Mouse (Mus musculus) lung, embryonic 14.5 days (tissue): ENCODE measurements around the gene Arl5c. TPM values are rescaled to one million over a fixed set of nuclear protein-coding genes. Genes with fewer than 3 reads are reported as not detected.

Source experiments
- ATAC-seq: fragments of 200-750 bp; cut with Nextera tagmentation; 2 replicates; pipeline ENCODE4 v1.8.0; 2017; ENCODE audit warnings: mild to moderate bottlenecking, moderate TSS enrichment, moderate library complexity; ENCODE audit not compliant: insufficient read depth
- DNase-seq: peaks from one replicate; pipeline ENCODE4 v3.0.0-alpha.2; 2015
- H3K27ac ChIP-seq: fragments of 300-500 bp; sonication (generic); 2 replicates; pipeline ENCODE4 v1.5.1; 2014; ENCODE audit warnings: low read depth, mild to moderate bottlenecking, moderate library complexity
- H3K27me3 ChIP-seq: fragments of 300-500 bp; sonication (generic); 2 replicates; pipeline ENCODE4 v1.6.1; 2014; ENCODE audit warnings: low read length, control low read depth; ENCODE audit not compliant: insufficient read depth
- H3K36me3 ChIP-seq: fragments of 300-500 bp; sonication (generic); 2 replicates; pipeline ENCODE4 v1.6.1; 2014; ENCODE audit warnings: control low read depth; ENCODE audit not compliant: insufficient read depth
- H3K4me1 ChIP-seq: fragments of 300-500 bp; sonication (generic); 2 replicates; pipeline ENCODE4 v1.6.1; 2014; ENCODE audit warnings: antibody characterized with exemption, control low read depth; ENCODE audit not compliant: insufficient read depth
- H3K4me2 ChIP-seq: fragments of 300-500 bp; sonication (generic); 2 replicates; pipeline ENCODE4 v1.6.1; 2014; ENCODE audit warnings: mild to moderate bottlenecking
- H3K4me3 ChIP-seq: fragments of 300-500 bp; sonication (generic); 2 replicates; pipeline ENCODE4 v1.5.1; 2014; ENCODE audit warnings: low read depth, low read length
- H3K9ac ChIP-seq: fragments of 300-500 bp; sonication (generic); 2 replicates; pipeline ENCODE4 v1.6.1; 2014
- H3K9me3 ChIP-seq: fragments of 300-500 bp; sonication (generic); 2 replicates; pipeline ENCODE4 v1.6.1; 2016; ENCODE audit warnings: low read depth, low read length, control low read depth
- CTCF ChIP-seq: IDR thresholded peaks from 2 replicates; pipeline ENCODE4 v1.5.1; 2016; ENCODE audit warnings: antibody characterized with exemption, low read depth
- WGBS: fragments of 180-500 bp; shearing (Covaris S2); extraction: QIAGEN DNeasy Blood & Tissue Kit; methylation state at CpG from one replicate; pipeline ENCODE4 v1.1.7; 2014; 5-methylcytosine and 5-hydroxymethylcytosine counted together
- polyA plus RNA-seq: library from polyadenylated mRNA; unstranded; fragments of >200 nt; fragmentation: Nextera tagmentation; extraction: Ambion mirVana; gene quantifications from 2 replicates; pipeline ENCODE4 v1.2.1, GENCODE M21; 2014

Arl5c gene
- polyA plus RNA-seq, 1 experiment from 2014 or later, result 11.4 TPM

GRCm38 (mm10) chr11:98001351-98001824 lies 5.4 kb upstream of the Arl5c start:
- DNase-seq (no peak), ATAC-seq (no peak)
- 36% methylated on average over 11 of the region's 11 CpGs for WGBS
- Histone ChIP-seq H3K4me2 (no peak overlapping the region), H3K9me3 (no peaks in the 10 kb centered on the region), H3K4me3 (no peak overlapping the region), H3K4me1 (no peaks in the 10 kb centered on the region), H3K9ac (no peak overlapping the region), H3K36me3 (peaks cover 15% of the 10 kb centered on the region; the same call in 1 of the 2 replicates), H3K27ac (no peak overlapping the region), H3K27me3 (peaks cover 16% of the 10 kb centered on the region; the same call in 1 of the 2 replicates)
- no peak for TF ChIP-seq CTCF

- peaks cover 16% of the 10 kb centered on the region; the same call in 1 of the 2 replicates for H3K27me3 ChIP-seq
- H3K4me3 ChIP-seq, result no peak overlapping the region
- TF ChIP-seq CTCF, result no peak
- H3K4me1 ChIP-seq, result no peaks in the 10 kb centered on the region
- no peaks in the 10 kb centered on the region for H3K9me3 ChIP-seq
- peaks cover 15% of the 10 kb centered on the region; the same call in 1 of the 2 replicates for H3K36me3 ChIP-seq
- 12% methylated on average over 7 of the region's 7 CpGs for WGBS
- ATAC-seq (no peak), DNase-seq (no peak)
- no peak overlapping the region for H3K4me2 ChIP-seq
- H3K9ac ChIP-seq, result no peak overlapping the region
- no peak overlapping the region for H3K27ac ChIP-seq
These were observed 4.6 kb upstream of the Arl5c start for GRCm38 (mm10) chr11:98000378-98001140.

GRCm38 (mm10) chr11:97999748-98000147 lies 3.8 kb upstream of the Arl5c start:
- H3K4me1 ChIP-seq, result 0 out of 2 replicates have a peak, but pooled peaks cover 2% of the 10 kb centered on the region
- no peak for ATAC-seq
- no peak for DNase-seq
- peaks cover 9% of the 10 kb centered on the region; the same call in 1 of the 2 replicates for H3K36me3 ChIP-seq
- WGBS, result 51% methylated on average over 5 of the region's 5 CpGs
- peaks cover 16% of the 10 kb centered on the region; the same call in 1 of the 2 replicates for H3K27me3 ChIP-seq
- no peak overlapping the region for H3K27ac ChIP-seq
- H3K4me3 ChIP-seq, result no peak overlapping the region
- no peak for TF ChIP-seq CTCF
- no peak overlapping the region for H3K9ac ChIP-seq
- H3K4me2 ChIP-seq, result no peak overlapping the region
- no peaks in the 10 kb centered on the region for H3K9me3 ChIP-seq

DNA sequence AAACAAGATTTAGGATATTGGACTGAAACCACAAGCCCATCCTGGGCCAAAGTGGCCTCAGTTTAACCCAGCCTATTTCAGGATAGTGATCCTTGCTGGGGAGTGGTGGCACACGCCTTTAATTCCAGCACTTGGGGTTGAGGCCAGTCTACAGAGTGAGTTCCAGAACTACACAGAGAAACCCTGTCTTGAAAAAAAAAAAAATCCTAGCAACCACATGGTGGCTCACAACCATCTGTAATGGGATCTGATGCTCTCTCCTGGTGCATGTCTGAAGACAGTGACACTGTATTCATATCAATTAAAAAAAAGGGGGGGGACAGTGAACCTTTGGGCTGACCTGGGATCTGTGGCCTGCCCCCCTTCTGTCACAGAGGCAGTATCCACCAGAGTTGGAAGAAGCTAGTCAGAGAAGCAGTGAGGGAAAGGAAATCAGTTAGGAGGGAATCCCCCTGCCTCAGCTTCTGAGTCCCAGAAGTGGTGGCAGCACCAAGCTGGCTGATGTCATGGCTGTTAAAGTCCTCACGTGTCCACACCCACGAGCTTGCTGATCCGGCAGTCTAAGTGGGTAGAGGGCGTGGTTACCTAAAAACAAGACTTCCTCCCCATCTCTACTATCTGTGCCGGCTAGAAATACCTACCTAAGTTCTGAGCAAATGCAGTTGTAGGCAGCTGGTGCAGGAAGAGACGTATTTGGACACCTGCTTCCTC lies 3.1 kb upstream of the Arl5c start:
- H3K27me3 ChIP-seq, result peaks cover 16% of the 10 kb centered on the region; the same call in 1 of the 2 replicates
- H3K4me1 ChIP-seq, result 0 out of 2 replicates have a peak, but pooled peaks cover 9% of the 10 kb centered on the region
- whole genome bisulfite sequencing, result 47% methylated on average over 7 of the region's 7 CpGs
- ATAC-seq (no peak), DNase-seq (no peak)
- H3K9me3 ChIP-seq, result no peaks in the 10 kb centered on the region
- H3K4me2 ChIP-seq, result no peak overlapping the region
- no peak for TF ChIP-seq CTCF
- 0 out of 2 replicates have a peak, but pooled peaks cover 2% of the 10 kb centered on the region for H3K36me3 ChIP-seq
- H3K9ac ChIP-seq, result no peak overlapping the region
- H3K4me3 ChIP-seq, result no peak overlapping the region
- H3K27ac ChIP-seq, result no peak overlapping the region

DNA sequence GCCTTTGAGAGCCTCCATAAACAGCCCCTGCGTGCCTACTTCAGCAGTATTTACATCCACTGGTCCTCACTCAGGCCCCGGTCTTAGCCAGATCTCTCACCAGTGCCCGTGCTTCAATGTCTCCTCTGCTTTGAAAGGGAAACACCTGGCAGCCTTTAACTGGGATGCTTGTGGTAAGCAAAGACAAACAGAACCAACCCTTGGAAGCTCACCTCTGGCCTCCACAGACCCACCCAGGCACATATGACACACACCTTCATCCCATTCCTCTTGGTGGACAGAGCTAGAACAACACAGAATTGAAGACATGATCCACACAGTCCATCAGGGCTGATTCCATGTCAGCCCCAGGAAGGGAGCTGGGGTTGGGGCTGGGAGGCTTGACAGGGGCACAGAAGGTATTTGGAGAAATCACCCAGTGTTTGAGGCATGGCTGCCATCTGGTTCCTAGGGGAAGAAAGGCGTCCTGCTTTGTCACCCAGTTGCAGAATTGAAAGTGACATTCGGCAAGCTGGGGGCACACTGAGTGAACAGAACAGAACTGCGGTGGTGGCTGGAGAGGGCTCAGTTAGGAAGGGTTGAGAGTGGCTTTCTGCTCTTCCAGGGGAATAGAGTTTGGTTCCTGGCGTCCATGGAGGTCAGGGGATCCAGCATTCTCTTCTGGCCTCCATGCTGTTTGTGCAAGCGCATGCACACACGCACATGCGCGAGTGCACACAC lies 2.3 kb upstream of the Arl5c start:
- no peak for TF ChIP-seq CTCF
- 73% methylated on average over 11 of the region's 11 CpGs for WGBS
- H3K4me2 ChIP-seq, result no peak overlapping the region
- no peaks in the 10 kb centered on the region for H3K9me3 ChIP-seq
- no peak overlapping the region for H3K9ac ChIP-seq
- 0 out of 2 replicates have a peak, but pooled peaks cover 9% of the 10 kb centered on the region for H3K4me1 ChIP-seq
- no peak overlapping the region for H3K4me3 ChIP-seq
- DNase-seq, result no peak
- H3K36me3 ChIP-seq, result no peaks in the 10 kb centered on the region
- H3K27me3 ChIP-seq, result peaks cover 16% of the 10 kb centered on the region; the same call in 1 of the 2 replicates
- no peak for ATAC-seq
- H3K27ac ChIP-seq, result no peak overlapping the region

GRCm38 (mm10) chr11:97997387-97997960 lies 1.5 kb upstream of the Arl5c start:
- WGBS, result 74% methylated on average over 8 of the region's 8 CpGs
- Histone ChIP-seq H3K9me3 (no peaks in the 10 kb centered on the region), H3K4me3 (no peak overlapping the region), H3K27ac (no peak overlapping the region), H3K27me3 (peaks cover 16% of the 10 kb centered on the region; the same call in 1 of the 2 replicates), H3K36me3 (no peaks in the 10 kb centered on the region), H3K9ac (no peak overlapping the region), H3K4me1 (0 out of 2 replicates have a peak, but pooled peaks cover 9% of the 10 kb centered on the region), H3K4me2 (no peak overlapping the region)
- ATAC-seq (no peak), DNase-seq (no peak)
- no peak for TF ChIP-seq CTCF
